Mouse (Mus musculus) CD4-positive helper T cell, adult 2 months (primary cell): ENCODE measurements around the gene Rab4a.

Experiments
- DNase-seq: peaks from one replicate; pipeline ENCODE4 v3.0.0-alpha.2; 2012; ENCODE audit warnings: low read depth, missing footprints, low spot score

Rab4a gene

GRCm38 (mm10) chr8:123813173-123813891 is 7.5 kb downstream of the Rab4a start:
- no peak for DNase-seq

GRCm38 (mm10) chr8:123813892-123814266 is 8.1 kb downstream of the Rab4a start:
- DNase-seq, result no peak

GRCm38 (mm10) chr8:123815325-123815724 is 9.5 kb downstream of the Rab4a start:
- no peak for DNase-seq

GRCm38 (mm10) chr8:123816939-123817338 is 11.2 kb downstream of the Rab4a start:
- DNase-seq, result no peak

GRCm38 (mm10) chr8:123817747-123818146 is 12.0 kb downstream of the Rab4a start:
- no peak for DNase-seq

GRCm38 (mm10) chr8:123819683-123820610 is 14.2 kb downstream of the Rab4a start:
- no peak for DNase-seq

GRCm38 (mm10) chr8:123820780-123821179 is 15.0 kb downstream of the Rab4a start:
- no peak for DNase-seq

GRCm38 (mm10) chr8:123823111-123823510 is 17.3 kb downstream of the Rab4a start:
- DNase-seq, result no peak

- no peak for DNase-seq
These were observed 17.8 kb downstream of the Rab4a start for GRCm38 (mm10) chr8:123823532-123824123.

- DNase-seq, result no peak
These were observed 20.2 kb downstream of the Rab4a start for GRCm38 (mm10) chr8:123826001-123826400.

- no peak for DNase-seq
These were observed 21.0 kb downstream of the Rab4a start for GRCm38 (mm10) chr8:123826758-123827157.

GRCm38 (mm10) chr8:123827523-123827922 is 21.7 kb downstream of the Rab4a start:
- DNase-seq, result no peak

- DNase-seq, result peak; percentile 56
These were observed 27.0 kb downstream of the Rab4a start for GRCm38 (mm10) chr8:123832757-123833156.

- peak; percentile 68 for DNase-seq
These were observed 29.7 kb downstream of the Rab4a start for GRCm38 (mm10) chr8:123835451-123835850.

GRCm38 (mm10) chr8:123836354-123836753 is 30.6 kb downstream of the Rab4a start:
- no peak for DNase-seq

GRCm38 (mm10) chr8:123838496-123838895 is 32.7 kb downstream of the Rab4a start:
- no peak for DNase-seq

- DNase-seq, result no peak
These were observed 35.0 kb downstream of the Rab4a start for GRCm38 (mm10) chr8:123840578-123841345.

GRCm38 (mm10) chr8:123842086-123842485 is 36.3 kb downstream of the Rab4a start:
- no peak for DNase-seq

- DNase-seq, result no peak
These were observed 38.6 kb downstream of the Rab4a start for GRCm38 (mm10) chr8:123844341-123844740.

GRCm38 (mm10) chr8:123845114-123845513 is 39.3 kb downstream of the Rab4a start:
- DNase-seq, result peak; percentile 56

- no peak for DNase-seq
These were observed 40.2 kb downstream of the Rab4a start for GRCm38 (mm10) chr8:123845991-123846390.
